Mouse (Mus musculus) heart, postnatal 0 days (tissue): ENCODE measurements around the gene 2410004B18Rik.

Source experiments
- CTCF ChIP-seq: IDR thresholded peaks from 2 replicates; pipeline ENCODE4 v1.5.1; 2016; ENCODE audit warnings: antibody characterized with exemption, control low read depth, low read depth
- EP300 ChIP-seq: IDR thresholded peaks from 2 replicates; pipeline ENCODE4 v1.6.1; 2016; ENCODE audit warnings: antibody characterized with exemption, low read depth

- TF ChIP-seq CTCF, result peak; percentile 96
- TF ChIP-seq EP300, result no peak
These were observed 4.2 kb downstream of the 2410004B18Rik start for GRCm38 (mm10) chr3:145941971-145942370.
